Mouse (Mus musculus) erythroblast, embryonic 14.5 days (primary cell): Measurements from ENCODE around the gene Plekha8. TPM values are rescaled to one million over a fixed set of nuclear protein-coding genes. Genes with fewer than 3 reads are reported as not detected.

Experiments used
- H3K27me3 ChIP-seq: 2 replicates; pipeline ENCODE4 v1.6.1; 2012; ENCODE audit warnings: inconsistent platforms; ENCODE audit not compliant: control insufficient read depth
- H3K36me3 ChIP-seq: 2 replicates; pipeline ENCODE4 v1.6.1; 2012; ENCODE audit warnings: mild to moderate bottlenecking, inconsistent platforms; ENCODE audit not compliant: control insufficient read depth
- H3K4me1 ChIP-seq: 2 replicates; pipeline ENCODE4 v1.6.1; 2012; ENCODE audit warnings: inconsistent platforms; ENCODE audit not compliant: control insufficient read depth
- H3K4me3 ChIP-seq: replicated peaks from 2 replicates; pipeline ENCODE3; 2012; ENCODE audit warnings: moderate library complexity, mild to moderate bottlenecking, inconsistent platforms
- H3K9me3 ChIP-seq: 2 replicates; pipeline ENCODE4 v1.6.1; 2012; ENCODE audit warnings: low read length, inconsistent platforms, mixed read lengths; ENCODE audit not compliant: control insufficient read depth
- GATA1 ChIP-seq: IDR thresholded peaks from 2 replicates; pipeline ENCODE4 v1.6.1; 2012; ENCODE audit warnings: low read length, inconsistent platforms, mixed read lengths
- TAL1 ChIP-seq: IDR thresholded peaks from 3 replicates; pipeline ENCODE4 v1.6.1; 2012; ENCODE audit warnings: low read length, inconsistent platforms, mixed read lengths
- polyA plus RNA-seq: library from polyadenylated mRNA; stranded (reverse); fragments of >175 nt; gene quantifications from 2 replicates; pipeline ENCODE4 v1.2.3, GENCODE M21; 2012

Gene Plekha8
- polyA plus RNA-seq, 1 experiment = 0.02 TPM

DNA sequence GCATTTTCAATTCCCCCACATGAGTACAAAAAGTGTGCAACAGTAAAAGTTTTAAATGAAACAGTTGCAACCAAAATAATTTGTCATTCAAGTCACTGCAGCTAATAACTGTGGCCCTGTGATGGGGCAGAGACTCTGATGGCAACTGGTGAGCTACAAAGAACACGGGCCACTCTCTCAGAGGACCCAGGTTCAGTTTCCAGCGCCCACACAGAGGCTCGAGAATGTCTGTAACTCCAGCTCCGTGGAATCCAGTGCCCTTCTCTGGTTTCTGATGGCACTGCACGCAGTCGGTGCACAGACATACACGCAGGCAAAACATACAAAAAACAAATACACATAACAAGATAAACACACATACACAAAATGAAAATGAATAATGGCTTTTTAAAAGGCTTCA lies 37.2 kb upstream of the Plekha8 start:
- TF ChIP-seq TAL1 = no peak
- no peak for TF ChIP-seq GATA1
- H3K4me3 ChIP-seq = no peak overlapping the region
- no peaks in the 10 kb centered on the region for H3K36me3 ChIP-seq
- H3K9me3 ChIP-seq = no peaks in the 10 kb centered on the region
- H3K4me1 ChIP-seq = no peaks in the 10 kb centered on the region
- H3K27me3 ChIP-seq = no peaks in the 10 kb centered on the region

DNA sequence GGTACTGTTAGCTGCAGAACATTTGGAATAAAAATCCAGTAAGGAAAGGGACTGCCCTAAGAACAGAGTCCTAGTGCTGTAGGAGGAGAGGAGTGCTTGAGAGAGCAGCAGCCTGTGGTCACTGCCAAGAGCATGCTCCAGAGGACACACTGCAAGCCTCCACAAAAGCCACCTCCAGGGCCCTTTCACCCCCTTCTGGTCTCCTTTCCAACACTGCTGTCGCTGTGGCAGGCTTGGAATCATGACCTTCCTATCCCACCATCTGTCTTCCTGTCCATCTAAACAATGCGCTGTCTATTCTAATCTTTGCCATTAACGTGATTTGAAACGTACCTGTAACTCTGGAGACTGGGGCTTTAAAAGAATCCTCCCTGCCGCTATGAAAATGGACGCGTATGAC lies 36.4 kb upstream of the Plekha8 start:
- no peaks in the 10 kb centered on the region for H3K27me3 ChIP-seq
- no peak overlapping the region for H3K4me3 ChIP-seq
- TF ChIP-seq GATA1 = no peak
- no peak for TF ChIP-seq TAL1
- H3K36me3 ChIP-seq = no peaks in the 10 kb centered on the region
- H3K4me1 ChIP-seq = no peaks in the 10 kb centered on the region
- no peaks in the 10 kb centered on the region for H3K9me3 ChIP-seq

- H3K36me3 ChIP-seq = no peaks in the 10 kb centered on the region
- TF ChIP-seq TAL1 (no peak), GATA1 (no peak)
- peaks cover 32% of the 10 kb centered on the region for H3K27me3 ChIP-seq
- H3K4me3 ChIP-seq = no peak overlapping the region
- H3K9me3 ChIP-seq = no peaks in the 10 kb centered on the region; the same call in 1 of the 2 replicates
- no peaks in the 10 kb centered on the region for H3K4me1 ChIP-seq
Measured at GRCm38 (mm10) chr6:54562018-54562809, 32.7 kb upstream of the Plekha8 start.

GRCm38 (mm10) chr6:54563561-54563960 lies 31.4 kb upstream of the Plekha8 start:
- H3K4me1 ChIP-seq = no peaks in the 10 kb centered on the region
- H3K36me3 ChIP-seq = no peaks in the 10 kb centered on the region
- no peak for TF ChIP-seq GATA1
- no peak for TF ChIP-seq TAL1
- H3K27me3 ChIP-seq = peaks cover 39% of the 10 kb centered on the region
- H3K9me3 ChIP-seq = no peaks in the 10 kb centered on the region; the same call in 1 of the 2 replicates
- no peak overlapping the region for H3K4me3 ChIP-seq

GRCm38 (mm10) chr6:54564506-54564991 lies 30.4 kb upstream of the Plekha8 start:
- no peak overlapping the region for H3K4me3 ChIP-seq
- no peaks in the 10 kb centered on the region for H3K4me1 ChIP-seq
- no peaks in the 10 kb centered on the region for H3K36me3 ChIP-seq
- no peak for TF ChIP-seq GATA1
- TF ChIP-seq TAL1 = no peak
- peaks cover 39% of the 10 kb centered on the region for H3K27me3 ChIP-seq
- no peaks in the 10 kb centered on the region; the same call in 1 of the 2 replicates for H3K9me3 ChIP-seq

GRCm38 (mm10) chr6:54565012-54565411 lies 29.9 kb upstream of the Plekha8 start:
- TF ChIP-seq TAL1 = no peak
- TF ChIP-seq GATA1 = no peak
- no peaks in the 10 kb centered on the region for H3K4me1 ChIP-seq
- no peaks in the 10 kb centered on the region for H3K36me3 ChIP-seq
- H3K4me3 ChIP-seq = no peak overlapping the region
- H3K9me3 ChIP-seq = no peaks in the 10 kb centered on the region; the same call in 1 of the 2 replicates
- peaks cover 39% of the 10 kb centered on the region for H3K27me3 ChIP-seq

DNA sequence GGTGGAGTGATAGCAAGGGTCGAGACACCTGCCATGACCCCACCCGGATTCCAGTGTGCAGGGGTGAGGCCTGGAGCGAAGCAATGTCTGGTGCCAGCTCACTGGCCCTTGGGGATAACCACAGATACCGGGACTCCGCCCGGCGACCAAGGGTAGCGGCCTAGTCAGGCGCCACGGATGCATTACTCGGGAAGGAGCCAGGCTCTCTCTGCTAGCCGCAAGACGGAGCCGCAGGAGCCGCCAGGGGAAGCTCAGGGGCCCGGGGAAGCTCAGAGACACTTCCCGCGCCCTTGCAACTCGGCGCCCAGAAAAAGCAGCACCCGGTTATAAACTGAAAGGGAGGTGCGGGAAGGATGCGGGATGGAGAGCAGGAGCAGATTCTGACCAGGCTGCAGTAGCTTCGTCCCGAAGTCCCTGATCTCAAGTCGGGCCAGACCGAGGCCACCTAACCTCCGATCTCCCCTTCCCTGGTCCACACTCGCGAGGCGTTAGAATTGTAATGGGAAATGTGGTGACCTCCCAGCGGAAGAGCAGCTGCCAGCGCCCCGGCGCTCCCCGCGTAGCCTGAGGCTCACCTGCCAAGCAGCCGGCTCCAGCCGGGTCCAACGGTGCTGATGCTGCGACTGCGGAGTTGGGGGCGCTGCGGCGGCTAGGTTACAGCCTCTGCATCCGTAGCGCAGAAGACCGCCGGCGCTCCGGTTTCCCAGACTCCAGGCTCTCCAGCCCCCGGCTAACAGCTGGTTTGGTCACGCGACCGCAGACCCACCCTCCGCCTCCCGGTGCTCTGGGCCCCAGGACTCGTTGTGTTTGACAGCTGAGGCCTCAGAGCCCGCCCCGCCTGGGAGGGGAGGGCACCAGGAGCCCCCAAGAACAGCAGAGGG lies 29.0 kb upstream of the Plekha8 start, which contains the start of gene Scrn1:
TSS of gene Scrn1 (minus strand) at position 825 of the 881 bp plus-strand sequence.
- TF ChIP-seq TAL1 (no peak), GATA1 (no peak)
- no peaks in the 10 kb centered on the region for H3K4me1 ChIP-seq
- H3K9me3 ChIP-seq = no peaks in the 10 kb centered on the region; the same call in 1 of the 2 replicates
- H3K4me3 ChIP-seq = peak within 1 kb of the TSS; percentile 8
- no peaks in the 10 kb centered on the region for H3K36me3 ChIP-seq
- H3K27me3 ChIP-seq = peaks cover 39% of the 10 kb centered on the region

- Histone ChIP-seq H3K4me1 (no peaks in the 10 kb centered on the region), H3K4me3 (no peak overlapping the region), H3K36me3 (no peaks in the 10 kb centered on the region), H3K27me3 (peaks cover 39% of the 10 kb centered on the region), H3K9me3 (no peaks in the 10 kb centered on the region; the same call in 1 of the 2 replicates)
- no peak for TF ChIP-seq TAL1
- no peak for TF ChIP-seq GATA1
Measured at GRCm38 (mm10) chr6:54566546-54566919, 28.4 kb upstream of the Plekha8 start.

- no peaks in the 10 kb centered on the region; the same call in 1 of the 2 replicates for H3K9me3 ChIP-seq
- TF ChIP-seq GATA1 (no peak), TAL1 (no peak)
- H3K4me1 ChIP-seq = no peaks in the 10 kb centered on the region
- peaks cover 31% of the 10 kb centered on the region for H3K27me3 ChIP-seq
- no peaks in the 10 kb centered on the region for H3K36me3 ChIP-seq
- H3K4me3 ChIP-seq = no peak overlapping the region
Measured at GRCm38 (mm10) chr6:54569776-54570175, 25.1 kb upstream of the Plekha8 start.
